Mouse (Mus musculus) right cerebral cortex, adult 18-20 months (tissue): Measurements from ENCODE around the gene B230307C23Rik.
"Not testable (repeated sequence)": the region's sequence is repeated elsewhere in the genome, so short reads cannot be mapped to it uniquely, and the experiment has no call there.

Source experiments
- DNase-seq: peaks from one replicate; pipeline ENCODE4 v3.0.0; 2022; ENCODE audit warnings: mixed read lengths

The B230307C23Rik gene

DNA sequence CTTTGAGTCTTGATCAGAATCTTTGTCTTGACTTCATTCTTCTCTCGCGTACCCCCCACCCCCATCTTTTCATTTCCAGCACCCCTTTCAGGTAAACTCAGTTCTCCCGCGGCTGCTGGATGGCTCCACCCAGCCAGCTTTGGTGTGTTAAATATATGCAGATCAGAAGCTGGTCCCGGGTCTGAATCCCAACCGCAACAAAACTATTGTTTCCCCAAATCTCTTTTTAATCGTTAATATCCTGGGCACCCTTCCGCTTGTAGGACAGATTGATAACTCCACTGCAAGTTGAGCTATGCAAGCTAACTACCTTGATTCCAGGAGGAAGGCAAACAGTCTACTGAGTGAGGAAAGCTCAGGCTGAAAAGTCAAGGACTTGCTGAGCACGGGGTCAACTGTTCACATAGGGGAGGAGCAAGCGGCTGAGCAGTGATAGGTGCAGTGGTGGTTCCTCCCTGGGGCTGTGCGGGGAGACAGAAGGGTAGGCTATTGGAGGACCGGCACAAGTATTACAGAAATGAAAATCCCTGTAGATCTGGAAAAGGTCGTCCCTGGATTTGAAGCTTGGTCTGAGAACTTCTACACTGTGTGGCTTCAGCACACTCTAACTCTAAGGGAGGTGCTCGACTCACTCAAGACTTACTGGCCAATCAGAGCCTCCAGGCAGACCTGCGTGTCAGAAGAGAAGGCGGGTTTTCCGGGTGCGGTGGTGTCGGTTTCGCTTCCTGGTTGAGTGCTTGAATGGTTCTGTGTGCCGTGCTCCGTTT is at the start of gene B230307C23Rik:
Gene B230307C23Rik, plus strand, starts transcription at position 700 of the 767 bp plus-strand sequence.
- DNase-seq = peak; percentile 90

DNA sequence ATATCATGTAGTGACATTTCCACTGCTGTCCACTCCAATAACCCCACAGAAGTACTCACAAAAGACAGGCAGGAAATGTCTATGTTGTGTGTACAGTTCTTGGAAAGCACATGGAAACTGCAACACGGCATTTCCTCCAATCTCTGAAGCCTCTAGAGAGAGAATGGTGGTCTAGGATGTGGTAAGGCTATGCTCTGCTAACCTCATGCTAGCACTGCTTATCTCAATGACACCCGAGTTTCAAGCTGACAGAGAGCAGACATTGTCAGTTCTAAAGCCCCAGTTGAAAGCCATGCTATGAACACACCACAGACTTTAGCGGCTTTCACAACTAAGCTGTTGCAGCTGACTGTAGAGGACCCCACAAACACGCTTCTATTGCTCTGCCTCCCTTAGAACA is 48.3 kb upstream of the B230307C23Rik start:
- DNase-seq = no peak

DNA sequence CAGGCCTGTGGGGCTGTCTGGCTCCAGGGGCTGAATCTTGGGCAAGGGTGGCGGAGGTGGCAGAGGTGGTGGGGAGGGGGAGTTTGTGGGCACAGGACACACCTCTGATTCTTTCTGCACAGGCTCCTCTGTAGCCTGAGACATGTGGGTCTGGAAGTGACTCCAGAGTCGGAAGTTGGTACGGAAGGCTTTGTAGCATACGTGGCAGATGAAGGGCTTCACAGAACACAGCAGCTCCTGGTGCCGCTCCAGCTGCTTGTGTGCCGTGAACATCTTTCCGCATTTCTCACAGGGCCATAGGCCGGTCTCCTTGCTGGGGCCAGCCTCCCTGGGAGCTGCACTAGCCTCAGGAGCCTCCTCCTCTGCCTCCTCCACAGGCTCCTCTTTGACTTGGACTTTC is 47.1 kb upstream of the B230307C23Rik start:
- DNase-seq = no peak

- no peak for DNase-seq
Measured at GRCm38 (mm10) chr16:97952371-97952770, 44.7 kb upstream of the B230307C23Rik start.

- no peak for DNase-seq
Measured at GRCm38 (mm10) chr16:97952801-97953200, 44.3 kb upstream of the B230307C23Rik start.

- no peak for DNase-seq
Measured at GRCm38 (mm10) chr16:97953300-97953699, 43.8 kb upstream of the B230307C23Rik start.

DNA sequence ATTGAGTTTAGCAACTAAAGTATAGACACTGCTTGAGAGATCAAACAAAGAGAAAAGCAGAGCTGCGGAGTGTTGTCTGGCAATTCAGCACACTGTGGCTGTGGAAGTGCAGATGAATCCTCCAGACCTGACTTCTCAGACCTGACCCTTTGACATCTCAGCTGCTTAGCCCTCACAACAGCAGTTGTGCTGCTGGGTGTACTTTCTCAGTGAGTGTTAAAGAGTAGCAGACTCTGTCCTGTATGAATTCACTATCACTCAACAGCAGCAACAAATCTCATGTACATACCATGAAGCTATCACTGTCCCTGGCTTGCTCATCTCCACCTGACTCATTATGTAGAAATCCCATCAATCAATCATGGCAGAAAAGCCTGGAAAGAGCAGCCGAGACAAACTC is 41.1 kb upstream of the B230307C23Rik start:
- DNase-seq = no peak

- DNase-seq = no peak
Measured at GRCm38 (mm10) chr16:97957626-97958025, 39.5 kb upstream of the B230307C23Rik start.

- DNase-seq = no peak
Measured at GRCm38 (mm10) chr16:97958401-97958973, 38.6 kb upstream of the B230307C23Rik start.

DNA sequence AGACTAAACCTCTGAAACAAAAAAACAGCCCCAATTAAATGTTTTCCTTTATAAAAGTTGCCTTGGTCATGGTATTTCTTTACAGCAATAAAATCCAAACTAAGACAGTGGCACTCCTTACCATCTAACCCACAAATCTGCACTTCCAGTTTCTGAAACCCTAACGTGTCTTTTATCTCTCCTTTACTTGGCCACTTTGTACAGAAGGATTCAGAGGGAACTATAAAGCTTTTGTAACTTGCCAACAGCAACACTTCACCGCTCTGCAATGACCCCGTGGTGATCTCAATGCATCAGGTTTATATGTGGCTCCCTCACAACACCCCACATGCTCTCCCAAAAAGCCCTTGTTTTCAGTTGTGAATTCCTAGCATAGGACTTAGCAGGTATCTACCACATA is 36.8 kb upstream of the B230307C23Rik start:
- no peak for DNase-seq

DNA sequence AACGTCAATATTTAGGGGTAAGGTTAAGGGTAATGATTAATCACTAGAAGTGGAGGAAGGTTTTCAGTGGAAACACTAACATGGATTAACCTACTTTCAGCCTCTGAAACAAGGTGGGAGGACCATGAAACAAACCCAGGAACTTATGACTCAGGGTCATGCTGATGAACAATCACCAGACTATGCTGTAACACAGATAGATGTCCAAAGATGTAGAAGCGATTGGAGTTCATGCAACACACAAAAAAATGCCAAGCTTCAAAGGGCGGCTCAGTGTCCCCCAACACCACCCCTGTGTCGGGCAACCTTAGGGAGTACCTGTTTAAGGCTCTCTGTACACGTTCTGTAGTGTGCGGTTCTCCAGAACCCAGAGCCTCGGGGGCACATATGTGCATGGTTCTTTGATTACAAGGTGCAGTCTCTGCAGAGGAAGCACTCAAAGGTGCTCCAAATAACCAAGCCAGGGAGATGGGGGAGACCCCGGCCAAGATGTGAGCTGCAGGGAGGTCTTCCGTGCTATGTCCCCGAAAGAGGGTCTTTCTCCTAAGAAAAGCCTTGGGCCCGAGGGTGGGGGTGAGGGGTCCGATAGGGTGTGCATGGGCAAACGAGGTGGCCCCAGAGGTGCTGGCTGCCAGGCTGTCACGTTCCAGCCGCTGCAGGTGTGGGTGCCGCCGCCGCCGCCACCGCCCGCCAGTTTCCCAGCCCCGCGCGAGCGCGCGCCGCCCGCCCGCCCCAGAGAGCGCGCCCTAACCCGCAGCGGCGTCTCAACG is 35.5 kb upstream of the B230307C23Rik start:
- no peak for DNase-seq

- DNase-seq = peak; percentile 98
Measured at GRCm38 (mm10) chr16:97962151-97962948, 34.8 kb upstream of the B230307C23Rik start, which contains the start of the genes C2cd2 and Zbtb21. Gene C2cd2 (minus strand): TSS chr16:97962598. Gene Zbtb21 (minus strand): TSS chr16:97962622.

DNA sequence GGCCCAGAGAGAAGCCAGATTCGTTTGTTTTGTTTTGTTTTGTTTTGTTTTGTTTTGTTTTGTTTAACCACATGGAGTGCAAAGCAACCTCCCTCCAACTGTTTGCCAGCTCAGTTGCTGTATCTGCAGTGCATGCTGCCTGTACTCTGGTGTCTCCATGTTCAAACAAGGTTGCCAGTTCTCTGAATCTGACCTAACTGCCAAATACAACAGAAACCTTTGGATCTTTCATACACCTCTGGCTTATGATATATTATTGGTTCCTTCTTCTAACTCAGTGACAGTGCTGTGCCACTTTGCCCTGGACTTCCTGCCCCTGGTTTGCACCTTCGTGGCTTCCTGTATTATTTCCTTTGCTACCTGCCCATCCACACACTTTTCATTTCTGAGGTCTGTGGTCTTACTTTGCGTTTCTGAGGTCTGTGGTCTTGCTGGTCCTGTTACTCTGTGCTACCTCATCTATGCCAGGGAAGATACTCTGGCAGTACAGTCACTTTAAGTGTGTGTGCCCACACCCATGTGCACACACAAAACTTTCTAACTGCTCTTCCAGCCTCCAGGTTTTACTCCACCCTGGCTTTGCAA is 33.1 kb upstream of the B230307C23Rik start:
- no peak for DNase-seq

DNA sequence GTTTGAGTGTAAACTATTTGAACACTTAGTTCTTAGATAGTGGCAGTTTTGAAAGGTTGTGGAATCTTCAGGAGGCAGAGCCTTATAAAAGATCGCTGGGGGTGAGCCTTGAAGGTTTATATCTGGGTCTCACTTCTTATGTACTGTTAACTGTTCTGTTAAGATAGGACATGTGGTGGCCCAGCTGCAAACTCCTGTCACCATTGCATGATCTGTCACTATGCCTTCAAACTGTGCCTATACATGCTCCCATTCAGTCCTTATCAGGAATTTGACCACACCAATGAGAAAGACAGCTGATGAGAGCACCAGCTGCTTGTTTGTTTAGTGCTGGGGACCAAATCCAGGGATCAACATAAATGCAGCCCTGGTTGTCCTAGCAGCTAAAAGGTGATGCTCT is 19.8 kb upstream of the B230307C23Rik start:
- DNase-seq = no peak

GRCm38 (mm10) chr16:97977722-97978121 is 19.4 kb upstream of the B230307C23Rik start:
- DNase-seq = no peak

GRCm38 (mm10) chr16:97981362-97981761 is 15.8 kb upstream of the B230307C23Rik start:
- no peak for DNase-seq

DNA sequence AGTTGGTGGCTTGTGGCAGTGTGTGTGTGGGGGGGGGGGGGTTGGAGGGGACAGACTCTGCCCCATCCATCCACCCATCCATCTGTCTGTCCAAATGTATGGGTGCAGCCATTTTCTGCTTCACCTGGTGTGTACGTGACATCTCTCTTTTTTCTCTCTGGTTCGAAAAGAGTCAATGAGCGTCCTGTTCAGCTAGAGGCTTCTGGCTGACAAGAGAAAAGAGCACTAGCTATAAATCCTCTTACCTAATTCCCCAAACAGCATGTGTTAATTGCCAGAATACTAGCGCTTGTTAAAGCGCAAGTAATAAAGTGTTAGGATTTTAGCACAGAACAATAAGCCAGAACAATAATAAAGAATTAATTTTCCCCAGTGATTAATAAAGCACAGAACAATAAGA is 12.5 kb upstream of the B230307C23Rik start:
- no peak for DNase-seq

DNA sequence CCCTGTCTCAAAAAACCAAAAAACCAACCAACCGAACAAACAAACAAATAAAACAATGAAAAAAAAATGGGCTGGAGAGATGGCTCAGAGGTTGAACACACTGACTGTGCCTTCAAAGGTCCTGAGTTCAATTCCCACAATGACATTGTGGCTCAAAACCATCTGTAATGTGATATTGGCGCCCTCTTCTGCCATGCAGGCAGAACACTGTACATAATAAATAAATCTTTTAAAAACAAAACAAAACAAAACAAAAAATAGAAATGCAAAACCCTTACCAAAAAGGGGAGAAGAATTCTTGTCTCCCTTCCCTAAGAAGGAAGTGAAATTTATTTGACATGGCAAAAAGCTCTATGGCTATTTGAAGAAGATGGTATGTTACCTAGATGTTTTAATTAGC is 5.6 kb upstream of the B230307C23Rik start:
- DNase-seq = no peak

- DNase-seq = not testable (repeated sequence)
Measured at GRCm38 (mm10) chr16:97992477-97992876, 4.6 kb upstream of the B230307C23Rik start.

DNA sequence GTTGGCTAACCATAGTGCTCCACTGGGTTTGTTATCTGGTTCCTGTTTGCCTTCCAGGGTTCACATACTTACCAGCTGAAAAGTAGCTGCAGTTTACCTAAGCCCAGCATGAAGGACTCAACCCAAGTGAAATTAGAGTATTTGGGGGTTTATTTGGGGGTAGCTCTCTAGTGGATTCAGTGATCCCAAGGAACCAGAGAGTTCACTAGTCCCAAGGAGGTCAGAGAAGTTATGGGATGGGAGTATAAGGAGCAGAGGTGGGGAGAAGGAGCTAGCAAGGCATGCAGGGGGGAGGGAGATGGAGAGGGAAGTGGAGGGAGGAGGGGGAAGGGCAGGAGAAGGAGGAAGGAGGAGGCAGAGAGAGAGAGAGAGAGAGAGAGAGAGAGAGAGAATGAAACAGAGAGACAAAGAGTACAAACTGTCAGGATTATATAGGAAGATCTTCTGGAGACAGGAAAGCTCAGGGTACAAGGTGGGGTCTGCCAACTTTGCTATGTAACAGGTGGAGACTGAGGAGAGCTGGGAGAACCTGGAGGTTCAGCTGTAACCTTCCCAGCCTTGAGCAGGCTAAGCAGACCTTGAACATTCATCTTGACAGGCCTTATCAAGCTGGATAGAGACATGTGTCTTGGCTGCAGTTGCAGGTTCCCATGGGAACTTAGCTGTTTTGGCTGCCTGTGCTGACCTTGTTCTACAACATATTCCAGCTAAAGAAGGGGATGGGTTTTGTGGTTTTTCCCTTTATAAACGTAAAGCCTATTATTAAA is 1.1 kb upstream of the B230307C23Rik start:
- DNase-seq = no peak

- not testable (repeated sequence) for DNase-seq
Measured at GRCm38 (mm10) chr16:97997383-97997731, 242 bp downstream of the B230307C23Rik start.

DNA sequence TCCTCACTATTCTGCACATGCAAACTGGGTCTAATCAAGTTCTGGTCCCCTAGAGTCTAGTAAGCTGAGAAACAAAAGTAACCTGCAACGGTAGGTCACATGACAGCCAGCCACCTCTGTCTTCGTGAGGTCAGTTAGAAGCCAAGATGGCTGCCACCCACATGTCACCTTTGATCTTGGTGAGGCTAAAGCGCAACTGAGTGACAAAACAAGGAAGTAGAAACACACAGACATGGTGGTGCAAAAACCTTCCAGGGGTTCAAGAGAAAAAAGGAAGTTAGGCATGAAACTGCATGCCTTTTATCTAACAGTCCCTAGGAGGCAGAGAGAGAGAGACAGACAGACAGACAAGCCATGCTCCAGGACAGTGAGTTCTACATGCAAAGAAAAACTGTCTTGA is 25.0 kb downstream of the B230307C23Rik start:
- no peak for DNase-seq
